Mouse (Mus musculus): Measurements from ENCODE around the gene Ovol1.

DNA sequence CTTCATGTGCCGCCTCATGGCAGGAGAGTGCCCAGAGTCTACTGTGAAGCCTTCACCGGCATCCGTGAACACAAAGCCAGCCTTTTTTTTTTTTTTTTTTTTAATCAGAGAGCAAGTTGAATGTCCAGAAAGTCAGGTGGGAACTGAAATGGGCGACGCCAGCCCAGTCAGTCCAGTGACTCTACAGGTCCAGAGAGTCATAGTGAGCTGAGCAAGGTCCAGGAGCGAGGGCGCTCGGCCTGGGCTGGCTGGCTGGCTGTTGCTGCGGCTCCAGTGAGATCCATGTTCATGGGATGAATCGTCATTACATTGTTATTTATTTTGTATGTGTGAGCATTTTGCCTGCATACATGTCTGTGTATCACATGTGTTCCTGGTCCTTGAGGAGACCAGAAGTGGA lies 2.3 kb upstream of the Ovol1 start:
- TF ChIP-seq CTCF (IDR thresholded peaks at IDR 0.05; ENCODE audit: borderline replicate concordance, insufficient read depth, low read depth, low read length), result no peak
- TF ChIP-seq POLR2A (IDR thresholded peaks at IDR 0.05; ENCODE audit: borderline replicate concordance, insufficient read depth, low read length), result no peak

All from cerebellum, adult 2 months (tissue).